Mouse (Mus musculus) erythroblast, embryonic 14.5 days (primary cell): ENCODE results near the gene Ano10.

ENCODE experiments used
- GATA1 ChIP-seq: IDR thresholded peaks from 2 replicates; pipeline ENCODE4 v1.6.1; 2012; ENCODE audit warnings: low read length, inconsistent platforms, mixed read lengths
- TAL1 ChIP-seq: IDR thresholded peaks from 3 replicates; pipeline ENCODE4 v1.6.1; 2012; ENCODE audit warnings: low read length, inconsistent platforms, mixed read lengths

GRCm38 (mm10) chr9:122185061-122185460 lies 109.2 kb downstream of the Ano10 start:
- no peak for TF ChIP-seq TAL1
- TF ChIP-seq GATA1 = no peak
